Mouse (Mus musculus) olfactory bulb, adult 2 months (tissue): Measurements from ENCODE around the gene Cphx3. TPM values are rescaled to one million over a fixed set of nuclear protein-coding genes. Genes with fewer than 3 reads are reported as not detected.
"Not testable (repeated sequence)": the region's sequence is repeated elsewhere in the genome, so short reads cannot be mapped to it uniquely, and the experiment has no call there.

Experiments
- H3K27ac ChIP-seq: fragments of 200-500 bp; 2 replicates; pipeline ENCODE4 v1.5.1; 2012; ENCODE audit warnings: low read depth, low read length; ENCODE audit not compliant: insufficient read depth
- H3K4me1 ChIP-seq: fragments of 200-500 bp; 2 replicates; pipeline ENCODE4 v1.6.1; 2012; ENCODE audit warnings: low read length; ENCODE audit not compliant: control insufficient read depth, insufficient read depth
- H3K4me3 ChIP-seq: fragments of 200-500 bp; 2 replicates; pipeline ENCODE4 v1.5.1; 2012; ENCODE audit warnings: mild to moderate bottlenecking, low read depth, low read length, moderate library complexity; ENCODE audit not compliant: insufficient read depth
- WGBS: fragments of 180-500 bp; shearing (Covaris S2); methylation state at CpG from one replicate; pipeline ENCODE4 v1.1.7; 2018; 5-methylcytosine and 5-hydroxymethylcytosine counted together
- polyA plus RNA-seq: library from polyadenylated mRNA; stranded (reverse); fragments of >200 nt; gene quantifications from 2 replicates; pipeline ENCODE4 v1.2.4, GENCODE M21; 2012; ENCODE audit warnings: low replicate concordance; ENCODE audit not compliant: missing spikeins, insufficient read depth, insufficient read length

Cphx3 gene
- not detected in 2 replicates for polyA plus RNA-seq

- H3K27ac ChIP-seq, H3K4me1 ChIP-seq, H3K4me3 ChIP-seq: not testable (repeated sequence)
- WGBS: no CpG with 5 or more reads among the region's 1 CpGs
Observed at GRCm38 (mm10) chr14:26081997-26082396, at the start of gene Cphx3. Cphx3 (plus strand) TSS chr14:26082297.

DNA sequence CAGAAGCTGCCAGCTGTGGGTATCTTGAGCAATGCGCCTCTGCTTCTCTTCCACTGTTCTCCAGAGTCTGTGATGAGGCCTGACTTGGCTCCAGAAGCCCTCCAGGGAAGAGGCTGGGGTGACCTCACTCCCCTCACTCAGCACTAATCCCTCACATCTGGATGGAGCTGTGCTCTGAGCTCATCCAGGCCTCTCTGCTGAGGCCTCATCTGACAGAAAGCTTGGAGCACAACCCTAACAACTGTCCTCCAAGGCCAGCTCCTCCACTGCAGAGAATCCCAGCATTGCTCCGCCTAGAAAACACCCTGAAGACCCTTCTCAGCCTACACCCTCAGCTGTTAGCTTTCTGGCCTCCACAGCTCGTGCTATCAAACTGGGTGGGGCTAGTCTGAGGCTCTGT, 47.7 kb upstream of the Cphx3 start:
- not testable (repeated sequence) for H3K27ac ChIP-seq, H3K4me1 ChIP-seq, H3K4me3 ChIP-seq
- WGBS: no CpG with 5 or more reads among the region's 3 CpGs

DNA sequence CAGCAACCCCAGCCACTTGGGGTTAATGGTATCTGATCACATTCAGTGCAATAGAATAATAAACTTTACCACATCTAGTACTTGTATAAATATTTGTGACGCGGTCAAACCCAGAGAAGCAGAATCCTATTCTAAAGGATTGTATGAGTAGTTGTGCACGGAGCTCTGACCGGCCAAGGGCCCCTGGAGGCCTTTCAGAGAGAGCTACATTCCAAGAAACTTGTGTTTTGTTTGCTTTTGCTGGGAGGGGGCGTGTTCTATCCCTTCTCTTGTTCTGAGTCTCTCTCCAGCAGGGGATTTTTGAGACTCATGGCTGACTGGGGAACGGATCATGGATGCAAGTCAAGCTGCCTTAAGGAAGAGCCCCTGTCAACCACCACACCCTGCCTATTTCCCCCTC, 46.7 kb upstream of the Cphx3 start:
- H3K4me1 ChIP-seq, H3K4me3 ChIP-seq, H3K27ac ChIP-seq: not testable (repeated sequence)
- no CpG with 5 or more reads among the region's 6 CpGs for WGBS

GRCm38 (mm10) chr14:26042611-26043010, 39.5 kb upstream of the Cphx3 start, which contains the start of gene Gm9780:
Gm9780 (minus strand) TSS chr14:26042711.
- H3K4me1 ChIP-seq, H3K4me3 ChIP-seq, H3K27ac ChIP-seq: not testable (repeated sequence)
- no CpG with 5 or more reads among the region's 26 CpGs for WGBS

- no CpG with 5 or more reads among the region's 5 CpGs for WGBS
- not testable (repeated sequence) for H3K4me3 ChIP-seq, H3K4me1 ChIP-seq, H3K27ac ChIP-seq
Observed at GRCm38 (mm10) chr14:26045007-26045406, 37.1 kb upstream of the Cphx3 start.

DNA sequence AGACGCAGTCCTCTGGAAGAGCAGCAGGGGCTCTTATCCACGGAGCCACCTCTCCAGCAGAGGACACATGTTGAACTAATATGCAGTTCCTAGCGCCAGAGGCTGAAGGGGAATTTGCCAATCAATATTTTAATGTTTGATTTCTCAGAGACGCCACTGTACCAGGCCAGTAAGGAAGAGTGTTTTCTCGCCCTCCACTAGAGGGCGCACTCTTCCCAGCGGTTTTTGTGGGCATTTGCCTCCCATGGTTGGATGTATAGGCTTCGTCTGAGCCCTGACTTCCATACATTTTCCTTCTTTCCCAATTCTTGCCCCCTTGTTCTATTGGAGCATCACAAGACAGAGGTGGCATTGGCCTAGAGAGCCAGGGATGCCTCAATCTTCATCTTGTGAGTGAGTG, 35.1 kb upstream of the Cphx3 start:
- not testable (repeated sequence) for H3K4me1 ChIP-seq, H3K4me3 ChIP-seq, H3K27ac ChIP-seq
- no CpG with 5 or more reads among the region's 8 CpGs for WGBS

- WGBS: no CpG with 5 or more reads among the region's 9 CpGs
- not testable (repeated sequence) for H3K27ac ChIP-seq
Observed at GRCm38 (mm10) chr14:26048767-26049166, 33.3 kb upstream of the Cphx3 start.

GRCm38 (mm10) chr14:26058184-26058583, 23.9 kb upstream of the Cphx3 start:
- H3K4me1 ChIP-seq, H3K4me3 ChIP-seq, H3K27ac ChIP-seq: not testable (repeated sequence)
- WGBS: no CpG with 5 or more reads among the region's 3 CpGs

More at GRCm38 (mm10) chr14:26048767-26049166, 33.3 kb upstream of the Cphx3 start:
- not testable (repeated sequence) for H3K4me1 ChIP-seq, H3K4me3 ChIP-seq

GRCm38 (mm10) chr14:26059362-26059761, 22.7 kb upstream of the Cphx3 start:
- not testable (repeated sequence) for H3K4me1 ChIP-seq, H3K27ac ChIP-seq, H3K4me3 ChIP-seq
- WGBS: no CpG with 5 or more reads among the region's 6 CpGs

- not testable (repeated sequence) for H3K4me1 ChIP-seq, H3K27ac ChIP-seq, H3K4me3 ChIP-seq
- no CpG with 5 or more reads among the region's 44 CpGs for WGBS
Observed at GRCm38 (mm10) chr14:26066574-26067324, 15.3 kb upstream of the Cphx3 start.

DNA sequence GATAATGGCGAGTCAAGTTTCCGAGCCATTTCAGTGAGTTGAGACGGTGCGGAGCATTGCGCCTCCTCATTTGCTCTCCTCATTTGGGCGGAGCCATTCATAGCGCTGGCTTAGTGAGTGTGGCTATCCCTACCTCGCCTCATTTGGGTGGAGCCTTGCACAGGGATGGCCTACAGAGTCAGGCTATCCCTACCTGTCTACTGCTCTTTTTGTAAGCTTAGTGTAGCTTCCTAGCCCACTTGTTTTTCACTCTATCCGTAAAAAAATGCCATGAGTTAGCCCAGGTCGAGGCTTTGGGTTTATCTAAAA, 14.8 kb upstream of the Cphx3 start, which contains the start of gene Tmem254c:
Gene Tmem254c (minus strand): TSS at position 31 of the 309 bp plus-strand sequence.
- no CpG with 5 or more reads among the region's 10 CpGs for WGBS
- H3K4me3 ChIP-seq, H3K4me1 ChIP-seq, H3K27ac ChIP-seq: not testable (repeated sequence)

DNA sequence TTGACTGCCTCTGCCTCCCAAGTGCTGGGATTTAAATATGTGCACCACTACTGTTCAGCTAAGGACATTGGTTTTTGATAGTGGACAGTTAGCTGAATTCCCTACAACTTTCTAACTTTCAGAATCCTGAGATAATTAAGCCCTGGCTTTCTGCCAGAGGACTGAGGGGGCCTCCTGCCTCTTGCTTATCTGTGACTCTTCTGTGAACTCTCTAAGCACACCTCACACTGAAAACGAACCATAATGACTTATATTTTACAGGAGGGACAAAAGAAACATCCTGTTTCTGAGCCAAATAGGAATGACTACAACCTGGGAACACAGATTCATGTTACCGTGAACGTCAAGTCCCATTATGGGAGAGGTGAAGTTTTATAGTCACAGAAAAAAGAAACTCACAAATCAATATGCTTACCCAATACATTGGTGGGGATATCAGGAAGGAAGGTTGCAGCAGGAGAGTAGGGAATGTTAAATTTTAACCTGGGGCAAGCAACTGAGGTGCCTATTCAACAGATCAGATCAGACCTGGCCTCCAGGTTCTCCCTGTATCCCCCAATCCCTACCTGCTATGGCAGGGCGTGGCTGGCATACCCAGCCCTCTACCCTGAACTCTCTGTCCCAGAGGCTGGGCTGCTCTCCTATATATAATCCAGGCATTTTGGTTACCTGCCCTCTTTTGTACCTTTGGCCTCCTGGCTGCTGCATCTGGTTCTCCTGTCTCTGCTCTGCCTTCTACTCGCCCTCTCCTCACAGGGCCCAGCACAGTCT, 5.3 kb upstream of the Cphx3 start:
- not testable (repeated sequence) for H3K4me3 ChIP-seq, H3K27ac ChIP-seq
- no CpG with 5 or more reads among the region's 5 CpGs for WGBS

DNA sequence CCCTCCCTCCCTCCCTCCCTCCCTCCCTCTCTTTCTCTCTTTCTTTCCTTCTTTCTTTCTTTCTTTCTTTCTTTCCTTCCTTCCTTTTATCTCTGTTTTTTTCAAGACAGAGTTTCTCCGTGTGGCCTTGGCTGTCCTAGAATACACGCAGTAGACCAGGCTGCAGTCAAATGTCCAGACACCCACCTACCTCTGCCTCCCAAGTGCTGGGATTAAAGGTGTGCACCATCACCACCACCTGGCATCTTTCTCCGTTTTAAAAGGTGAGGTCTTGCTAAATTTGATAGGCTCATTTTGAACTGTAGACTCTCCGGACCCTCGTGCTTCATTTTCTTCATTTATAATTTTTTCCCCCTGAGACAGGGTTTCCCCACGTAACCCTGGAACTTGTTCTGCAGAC, 881 bp upstream of the Cphx3 start, which contains the start of gene Cphx2:
Gene Cphx2 (plus strand): TSS at position 301 of the 400 bp plus-strand sequence.
- no CpG with 5 or more reads among the region's 6 CpGs for WGBS
- not testable (repeated sequence) for H3K27ac ChIP-seq, H3K4me3 ChIP-seq, H3K4me1 ChIP-seq

More for the DNA sequence above, 5.3 kb upstream of the Cphx3 start:
- H3K4me1 ChIP-seq: not testable (repeated sequence)

DNA sequence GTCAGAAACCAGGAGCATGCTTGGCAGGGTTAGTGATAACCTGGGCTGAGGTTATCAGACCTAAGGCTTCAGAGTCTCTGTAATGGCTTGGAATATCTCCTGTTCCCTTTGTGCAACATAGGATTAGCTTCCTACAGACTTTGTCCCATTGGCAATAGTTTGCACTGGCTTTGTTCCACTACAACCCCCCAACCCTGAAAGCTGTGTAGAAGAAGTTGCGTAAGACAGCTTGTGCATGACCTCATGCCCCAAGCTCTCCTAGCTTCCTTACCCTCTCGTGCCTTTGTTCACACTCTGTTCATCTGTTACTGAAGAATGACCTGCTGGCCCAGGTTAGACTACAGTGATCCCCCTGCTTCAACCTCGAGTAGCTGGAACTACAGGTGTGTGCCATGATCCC, 15.5 kb downstream of the Cphx3 start:
- H3K4me1 ChIP-seq, H3K4me3 ChIP-seq, H3K27ac ChIP-seq: not testable (repeated sequence)
- no CpG with 5 or more reads among the region's 3 CpGs for WGBS
